Mouse (Mus musculus) stomach, adult 2 months (tissue): Measurements from ENCODE around the gene Zfp143. TPM values are rescaled to one million over a fixed set of nuclear protein-coding genes. Genes with fewer than 3 reads are reported as not detected.

Source experiments
- polyA plus RNA-seq: library from polyadenylated mRNA; depleted of rRNA; stranded (reverse); fragments of >200 nt; gene quantifications from 2 replicates; pipeline ENCODE4 v1.2.3, GENCODE M21; 2012; rRNA removed

Zfp143 gene
- polyA plus RNA-seq, result 4.0 and 4.2 TPM in 2 replicates

DNA sequence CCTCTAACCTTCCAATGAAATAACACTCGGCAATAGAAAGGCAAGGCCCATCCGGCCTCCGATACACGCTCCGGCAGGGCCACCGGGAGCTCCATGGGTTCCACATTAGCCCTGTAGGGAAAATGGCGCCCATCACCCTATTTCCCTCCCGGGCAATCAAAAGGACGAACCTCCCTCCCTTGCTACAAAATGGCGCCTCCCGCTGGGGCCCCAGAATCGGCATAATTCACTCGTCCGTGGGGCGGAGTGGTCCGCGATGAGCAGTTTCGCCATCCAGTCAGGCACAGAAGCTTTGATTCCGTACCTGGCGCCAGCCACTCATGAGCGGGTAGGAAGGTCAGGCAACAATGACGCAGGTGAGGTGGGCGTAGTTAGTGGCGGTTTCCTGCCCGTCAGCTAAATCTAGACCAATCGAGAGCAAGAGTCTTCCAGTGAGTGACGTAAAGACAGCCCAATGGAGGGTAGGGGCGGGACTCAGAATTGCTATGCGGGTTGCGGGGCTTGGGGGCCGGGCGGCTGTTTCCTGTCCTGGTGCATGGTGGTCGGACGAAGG is at the start of gene Zfp143:
Gene Zfp143, plus strand, starts transcription at position 19 of the 553 bp plus-strand sequence.

DNA sequence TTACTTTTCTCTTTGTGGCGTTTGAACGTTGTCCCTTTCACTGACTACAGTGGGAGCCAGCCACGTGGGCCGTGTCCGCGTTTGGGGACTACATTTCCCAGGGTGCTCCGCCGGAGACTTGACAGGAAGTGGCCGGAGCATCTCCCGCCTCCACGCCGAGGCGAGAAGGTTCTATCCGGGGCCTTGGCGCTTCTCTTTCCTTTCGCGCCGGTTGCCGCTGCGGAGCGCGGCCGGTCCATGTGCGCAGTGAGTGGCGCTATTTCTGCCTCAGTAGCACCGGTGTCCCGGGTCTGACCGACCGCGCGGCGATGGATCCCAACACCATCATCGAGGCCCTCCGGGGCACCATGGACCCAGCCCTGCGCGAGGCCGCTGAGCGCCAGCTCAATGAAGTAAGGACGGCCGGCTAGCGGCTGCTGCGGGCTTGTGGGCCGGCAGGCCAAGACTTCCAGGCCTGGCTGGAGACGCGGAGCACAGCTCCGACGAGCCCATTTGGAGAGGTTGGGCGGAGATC is 42.8 kb upstream of the Zfp143 start, which contains the start of gene Ipo7:
Gene Ipo7, plus strand, starts transcription at position 158 of the 514 bp plus-strand sequence.

DNA sequence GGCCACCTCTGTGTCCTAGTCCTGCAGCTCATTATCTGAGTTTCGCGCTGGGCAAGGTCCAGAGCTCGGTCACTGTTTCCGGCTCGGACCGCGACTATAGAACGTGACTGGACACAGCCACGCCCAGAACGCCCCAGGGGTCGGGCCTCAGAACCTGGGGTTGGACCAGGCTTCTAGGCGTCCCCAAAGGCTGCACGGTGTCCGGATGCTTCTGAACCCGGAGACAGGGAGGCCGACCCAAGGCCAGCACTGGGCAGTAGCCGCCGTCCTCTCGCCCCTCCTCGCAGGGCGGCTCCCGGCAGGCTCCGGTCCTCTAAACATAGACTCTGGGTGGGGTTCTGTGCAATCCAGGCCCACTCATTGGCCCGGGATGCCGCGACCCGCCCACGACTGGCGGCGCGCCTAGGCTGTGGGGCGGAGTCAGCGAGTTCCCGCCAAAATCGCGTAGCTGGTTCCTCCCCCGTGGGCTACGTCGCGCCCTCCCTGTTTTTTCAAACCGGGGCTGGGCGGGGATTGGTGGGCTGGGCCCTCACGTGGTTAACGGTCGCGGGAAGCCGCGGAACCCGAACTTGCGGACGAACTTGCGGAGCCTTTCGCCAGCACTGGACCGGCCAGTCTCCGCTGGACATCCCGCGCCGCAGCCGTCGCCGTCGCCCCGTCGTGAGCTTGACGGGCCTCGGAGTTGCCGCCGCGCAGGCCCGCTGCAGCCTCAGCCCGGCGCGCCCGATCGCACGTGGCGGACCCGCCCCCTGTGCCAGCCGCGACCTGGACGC is 60.7 kb downstream of the Zfp143 start, which contains the start of gene Wee1:
Gene Wee1, plus strand, starts transcription at position 531 of the 773 bp plus-strand sequence.

Other genes with a start within 250 kb of the Zfp143 start
- gene Scube2, start 195.5 kb upstream of the Zfp143 start, polyA plus RNA-seq, result 0.43 and 0.58 TPM in 2 replicates
- 12.8 and 13.7 TPM in 2 replicates for gene Dennd5a, start 100.7 kb upstream of the Zfp143 start, polyA plus RNA-seq
- gene Tmem41b, start 74.3 kb upstream of the Zfp143 start, polyA plus RNA-seq, result 8.4 and 10.5 TPM in 2 replicates
- gene Ipo7, start 42.9 kb upstream of the Zfp143 start, polyA plus RNA-seq, result 10.1 and 11.2 TPM in 2 replicates
- gene Wee1, start 60.8 kb downstream of the Zfp143 start, polyA plus RNA-seq, result 3.5 and 4.1 TPM in 2 replicates
- 5.0 and 5.2 TPM in 2 replicates for gene Swap70, start 160.5 kb downstream of the Zfp143 start, polyA plus RNA-seq